Mouse (Mus musculus): ENCODE results near the gene Fam83d. TPM values are rescaled to one million over a fixed set of nuclear protein-coding genes. Genes with fewer than 3 reads are reported as not detected.

The Fam83d gene
- total RNA-seq, 2 experiments from 2014 or later = 7.5 to 9.7 TPM

GRCm38 (mm10) chr2:158742431-158742830, 25.5 kb upstream of the Fam83d start:
- no peak for ATAC-seq (replicated peaks; ENCODE audit: low FRiP score, low TSS enrichment, poor library complexity, severe bottlenecking)

DNA sequence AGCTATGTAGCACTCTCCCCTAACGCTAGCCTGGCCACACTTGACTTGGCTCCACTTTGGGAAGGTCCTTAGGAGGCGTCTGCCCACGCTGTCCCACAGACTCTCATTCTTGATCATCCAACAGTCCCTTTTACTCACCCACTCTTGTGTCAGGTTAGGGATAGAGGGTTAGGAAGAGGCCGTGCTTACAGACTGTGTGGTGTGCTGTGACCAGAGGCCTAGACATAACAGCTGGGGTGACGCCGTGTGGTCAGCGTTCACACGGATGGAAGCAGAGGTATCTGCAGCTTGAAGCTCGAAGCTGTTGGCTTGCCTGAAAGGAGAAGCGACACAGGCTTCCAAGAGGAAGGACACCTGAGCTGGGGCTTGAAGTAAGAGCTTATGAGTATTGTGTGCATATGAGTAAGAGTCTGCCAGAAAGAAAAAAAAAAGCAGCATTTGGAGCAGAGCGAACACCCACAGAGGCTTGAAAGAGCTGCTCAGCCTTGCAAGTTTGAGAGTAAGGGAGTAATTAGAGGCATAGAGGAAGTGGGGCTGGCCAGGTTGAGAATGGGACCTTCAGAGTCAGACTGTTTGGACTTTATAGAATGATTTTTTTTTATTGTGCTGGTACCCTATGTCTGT, 24.3 kb upstream of the Fam83d start:
- ATAC-seq (replicated peaks; ENCODE audit: low FRiP score, low TSS enrichment, poor library complexity, severe bottlenecking) = no peak

GRCm38 (mm10) chr2:158745049-158745482, 22.8 kb upstream of the Fam83d start:
- ATAC-seq (replicated peaks; ENCODE audit: low FRiP score, low TSS enrichment, poor library complexity, severe bottlenecking) = peak; percentile 84

- no peak for ATAC-seq (replicated peaks; ENCODE audit: low FRiP score, low TSS enrichment, poor library complexity, severe bottlenecking)
Measured at GRCm38 (mm10) chr2:158746164-158746563, 21.7 kb upstream of the Fam83d start.

DNA sequence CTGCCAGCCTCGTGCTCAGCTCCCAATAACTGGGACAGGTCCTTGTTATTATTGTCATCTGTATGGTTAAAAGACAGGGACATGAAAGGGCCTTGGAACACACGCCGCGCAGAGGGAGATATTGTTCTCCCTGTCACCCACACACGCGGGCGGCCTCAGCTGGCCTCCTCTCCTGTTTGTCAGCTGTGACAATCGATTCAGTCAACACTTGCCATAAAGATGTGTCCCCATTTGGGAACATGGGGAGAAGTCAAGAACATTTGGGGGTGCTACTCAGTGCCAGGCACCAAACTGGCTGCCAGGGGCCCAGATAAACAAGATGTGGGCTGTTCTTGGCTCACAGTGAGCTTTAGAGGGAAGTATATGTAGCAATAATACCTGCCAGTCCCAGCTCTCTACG, 18.5 kb upstream of the Fam83d start:
- ATAC-seq (replicated peaks; ENCODE audit: low FRiP score, low TSS enrichment, poor library complexity, severe bottlenecking) = no peak

GRCm38 (mm10) chr2:158760231-158760630, 7.7 kb upstream of the Fam83d start:
- ATAC-seq (replicated peaks; ENCODE audit: low FRiP score, low TSS enrichment, poor library complexity, severe bottlenecking) = no peak

DNA sequence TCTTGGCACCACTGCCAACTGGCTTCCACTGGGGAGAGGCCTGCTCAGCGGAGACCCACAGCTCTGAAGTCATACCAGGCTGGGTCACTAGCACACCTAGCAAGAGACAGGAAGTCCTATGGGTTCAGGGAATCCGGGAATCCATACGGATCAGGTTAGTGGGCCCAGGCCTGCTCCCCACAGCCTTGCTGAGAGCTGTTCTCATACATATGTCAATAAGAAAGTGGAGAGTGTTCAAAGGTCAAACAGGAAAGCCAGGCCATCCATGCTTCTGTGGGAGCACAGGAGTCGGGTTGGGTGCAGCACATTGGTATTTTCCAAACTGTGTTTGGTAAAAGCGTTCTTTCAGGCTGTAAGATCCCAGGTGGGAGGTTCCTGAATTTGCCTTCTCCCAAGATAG, 5.6 kb upstream of the Fam83d start:
- no peak for ATAC-seq (replicated peaks; ENCODE audit: low FRiP score, low TSS enrichment, poor library complexity, severe bottlenecking)

DNA sequence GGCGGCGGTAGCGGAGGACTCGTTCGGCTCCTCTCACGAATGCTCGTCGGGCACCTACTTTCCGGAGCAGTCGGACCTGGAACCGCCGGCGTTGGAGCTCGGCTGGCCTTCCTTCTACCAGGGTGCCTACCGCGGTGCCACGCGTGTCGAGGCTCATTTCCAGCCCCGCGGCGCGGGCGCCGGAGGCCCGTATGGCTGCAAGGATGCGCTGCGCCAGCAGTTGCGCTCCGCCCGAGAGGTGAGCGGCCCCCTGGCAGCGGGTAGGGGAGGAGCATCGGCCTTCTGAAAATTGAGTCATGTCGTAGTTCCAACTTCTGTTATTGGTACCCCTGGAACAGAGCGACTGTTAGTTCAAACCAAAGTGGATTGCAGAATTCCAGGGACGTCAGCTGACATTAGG, 457 bp downstream of the Fam83d start:
- peak; percentile 49 for ATAC-seq (replicated peaks; ENCODE audit: low FRiP score, low TSS enrichment, poor library complexity, severe bottlenecking)

- ATAC-seq (replicated peaks; ENCODE audit: low FRiP score, low TSS enrichment, poor library complexity, severe bottlenecking) = peak; percentile 76
Measured at GRCm38 (mm10) chr2:158768771-158769170, 878 bp downstream of the Fam83d start.

- ATAC-seq (replicated peaks; ENCODE audit: low FRiP score, low TSS enrichment, poor library complexity, severe bottlenecking) = no peak
Measured at GRCm38 (mm10) chr2:158770126-158770757, 2.3 kb downstream of the Fam83d start.

GRCm38 (mm10) chr2:158771066-158771763, 3.3 kb downstream of the Fam83d start:
- ATAC-seq (replicated peaks; ENCODE audit: low FRiP score, low TSS enrichment, poor library complexity, severe bottlenecking) = no peak

GRCm38 (mm10) chr2:158772808-158773207, 4.9 kb downstream of the Fam83d start:
- no peak for ATAC-seq (replicated peaks; ENCODE audit: low FRiP score, low TSS enrichment, poor library complexity, severe bottlenecking)

GRCm38 (mm10) chr2:158774886-158775285, 7.0 kb downstream of the Fam83d start:
- no peak for ATAC-seq (replicated peaks; ENCODE audit: low FRiP score, low TSS enrichment, poor library complexity, severe bottlenecking)

DNA sequence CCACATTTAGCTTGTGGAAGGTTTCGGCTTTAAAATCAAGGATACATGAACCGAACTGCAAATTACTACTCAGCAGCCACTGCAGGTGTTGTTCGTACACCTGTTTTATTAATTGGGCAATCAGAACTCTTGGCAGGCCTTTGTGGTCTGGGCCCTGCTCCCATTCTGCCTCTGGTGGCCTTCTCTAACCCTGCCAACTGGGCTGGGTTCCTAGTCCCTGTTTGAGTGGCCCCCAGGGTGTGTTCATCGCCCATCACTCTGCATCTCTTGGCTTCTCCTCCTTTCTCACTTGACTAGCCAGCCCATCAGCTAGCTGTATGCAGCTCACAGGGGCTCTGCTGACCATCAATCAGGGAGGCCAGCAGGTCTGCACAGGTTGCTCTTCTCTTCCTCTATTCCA, 8.8 kb downstream of the Fam83d start:
- ATAC-seq (replicated peaks; ENCODE audit: low FRiP score, low TSS enrichment, poor library complexity, severe bottlenecking) = no peak

DNA sequence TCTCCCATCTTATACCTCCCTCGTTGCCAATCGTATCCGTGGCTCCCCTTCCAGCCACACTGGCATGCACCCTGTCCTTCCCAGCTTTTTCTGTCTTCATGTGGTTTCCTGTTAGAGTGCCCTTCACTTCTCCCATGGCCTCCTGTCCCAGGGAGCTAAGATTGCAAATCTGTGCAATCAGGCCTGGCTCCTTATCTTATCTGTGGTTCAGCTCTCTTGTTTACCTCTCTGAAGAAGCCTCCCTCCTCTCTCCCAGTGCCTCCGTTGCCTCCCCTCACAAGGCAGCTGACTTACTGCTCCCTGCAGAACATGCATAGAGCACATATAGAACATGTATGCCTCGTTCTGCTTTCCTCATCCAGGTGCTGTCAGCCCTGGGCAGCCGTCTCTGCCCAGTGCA, 9.6 kb downstream of the Fam83d start:
- no peak for ATAC-seq (replicated peaks; ENCODE audit: low FRiP score, low TSS enrichment, poor library complexity, severe bottlenecking)

- no peak for ATAC-seq (replicated peaks; ENCODE audit: low FRiP score, low TSS enrichment, poor library complexity, severe bottlenecking)
Measured at GRCm38 (mm10) chr2:158778349-158778748, 10.5 kb downstream of the Fam83d start.

- ATAC-seq (replicated peaks; ENCODE audit: low FRiP score, low TSS enrichment, poor library complexity, severe bottlenecking) = no peak
Measured at GRCm38 (mm10) chr2:158781126-158781525, 13.2 kb downstream of the Fam83d start.

- ATAC-seq (replicated peaks; ENCODE audit: low FRiP score, low TSS enrichment, poor library complexity, severe bottlenecking) = 0 out of 2 replicates have a peak, but pooled peaks have one; percentile 24
Measured at GRCm38 (mm10) chr2:158786927-158787795, 19.3 kb downstream of the Fam83d start.

DNA sequence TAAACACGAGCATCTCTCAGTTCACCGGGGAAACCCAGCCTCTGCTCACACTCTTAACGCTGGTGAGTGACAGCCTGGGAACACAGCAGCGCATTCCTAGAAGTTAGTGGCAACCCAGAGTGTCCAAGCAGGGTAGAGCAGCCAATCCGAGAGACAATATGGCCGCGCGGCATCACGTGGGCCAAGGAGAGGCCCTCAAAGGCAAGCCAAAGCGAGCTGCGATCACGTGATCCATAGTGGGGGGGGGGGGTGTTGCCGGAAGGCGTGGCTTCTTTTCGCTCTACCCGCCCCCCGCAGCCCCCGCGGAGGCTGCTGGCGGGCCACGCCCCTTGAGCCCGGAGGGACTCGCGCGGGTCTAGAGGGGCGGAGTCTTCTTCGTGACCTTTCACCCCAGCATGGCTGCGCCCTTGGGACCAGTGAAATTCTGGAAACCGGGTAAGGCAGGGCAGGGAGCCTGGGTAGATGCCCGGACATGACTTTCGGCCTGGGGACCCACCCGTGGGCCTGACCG, 26.7 kb downstream of the Fam83d start, which contains the start of gene Dhx35:
Dhx35 (plus strand) TSS at position 314 of the 511 bp plus-strand sequence.
- ATAC-seq (replicated peaks; ENCODE audit: low FRiP score, low TSS enrichment, poor library complexity, severe bottlenecking) = peak; percentile 97
